Mouse (Mus musculus): ENCODE results near the gene Tdrd3. TPM values are rescaled to one million over a fixed set of nuclear protein-coding genes. Genes with fewer than 3 reads are reported as not detected.

Tdrd3 gene
- polyA plus RNA-seq (2014; fragmentation: Illumina TruSeq; extraction: RNeasy Lipid Tissue Mini Kit (QIAGEN cat#74804); ENCODE audit: low read depth, low replicate concordance), result 23.5 TPM

GRCm38 (mm10) chr14:87415808-87416721, at the start of gene Tdrd3:
Tdrd3 (plus strand) TSS chr14:87416639.

Data from heart, adult 10 weeks (tissue).